Mouse (Mus musculus): ENCODE results near the gene Man1b1. TPM values are rescaled to one million over a fixed set of nuclear protein-coding genes. Genes with fewer than 3 reads are reported as not detected.

The Man1b1 gene
- polyA plus RNA-seq, 1 experiment from 2014 or later: 66.0 TPM

GRCm38 (mm10) chr2:25290816-25291130, 41.4 kb upstream of the Man1b1 start:
- peak overlapping the region; percentile 44; the same call in 1 of the 2 replicates for H3K9ac ChIP-seq
- H3K4me2 ChIP-seq (replicated peaks): peak overlapping the region; percentile 56
- H3K27ac ChIP-seq: no peak overlapping the region
- H3K36me3 ChIP-seq (replicated peaks; ENCODE audit: control insufficient read depth, insufficient read depth): peaks cover 24% of the 10 kb centered on the region
- peaks cover 21% of the 10 kb centered on the region for H3K4me1 ChIP-seq (replicated peaks; ENCODE audit: control insufficient read depth, insufficient read depth, low read length)
- H3K4me3 ChIP-seq (replicated peaks; ENCODE audit: low read length): peak overlapping the region; percentile 26
- H3K9me3 ChIP-seq (ENCODE audit: control insufficient read depth, low read length): no peaks in the 10 kb centered on the region
- WGBS: 2% methylated on average over 18 of the region's 18 CpGs
- ATAC-seq (ENCODE audit: low FRiP score) (no peak), DNase-seq (ENCODE audit: low spot score) (no peak)
- H3K27me3 ChIP-seq (ENCODE audit: control insufficient read depth, insufficient read depth, low read length): peaks cover 66% of the 10 kb centered on the region

- H3K9me3 ChIP-seq (ENCODE audit: control insufficient read depth, low read length): no peaks in the 10 kb centered on the region
- 7% methylated on average over 29 of the region's 32 CpGs for WGBS
- no peak overlapping the region for H3K27ac ChIP-seq
- peaks cover 23% of the 10 kb centered on the region for H3K36me3 ChIP-seq (replicated peaks; ENCODE audit: control insufficient read depth, insufficient read depth)
- H3K9ac ChIP-seq: peak overlapping the region; percentile 44; the same call in 1 of the 2 replicates
- no peak for DNase-seq (ENCODE audit: low spot score)
- peaks cover 70% of the 10 kb centered on the region for H3K27me3 ChIP-seq (ENCODE audit: control insufficient read depth, insufficient read depth, low read length)
- peak overlapping the region; percentile 56 for H3K4me2 ChIP-seq (replicated peaks)
- ATAC-seq (ENCODE audit: low FRiP score): 0 out of 2 replicates have a peak, but pooled peaks have one; percentile 5
- H3K4me1 ChIP-seq (replicated peaks; ENCODE audit: control insufficient read depth, insufficient read depth, low read length): peaks cover 21% of the 10 kb centered on the region
- peak overlapping the region; percentile 26 for H3K4me3 ChIP-seq (replicated peaks; ENCODE audit: low read length)
Observed at GRCm38 (mm10) chr2:25291184-25292053, 40.7 kb upstream of the Man1b1 start.

GRCm38 (mm10) chr2:25292054-25292544, 40.0 kb upstream of the Man1b1 start:
- Histone ChIP-seq H3K27ac (no peak overlapping the region), H3K27me3 (ENCODE audit: control insufficient read depth, insufficient read depth, low read length) (peaks cover 72% of the 10 kb centered on the region), H3K4me1 (replicated peaks; ENCODE audit: control insufficient read depth, insufficient read depth, low read length) (peaks cover 21% of the 10 kb centered on the region), H3K36me3 (replicated peaks; ENCODE audit: control insufficient read depth, insufficient read depth) (peaks cover 27% of the 10 kb centered on the region; the same call in 1 of the 2 replicates), H3K4me2 (replicated peaks) (peak overlapping the region; percentile 39), H3K9me3 (ENCODE audit: control insufficient read depth, low read length) (no peaks in the 10 kb centered on the region), H3K4me3 (replicated peaks; ENCODE audit: low read length) (peak overlapping the region; percentile 19), H3K9ac (no peak overlapping the region; the same call in 1 of the 2 replicates)
- peak; percentile 1; the same call in 1 of the 2 replicates for ATAC-seq (ENCODE audit: low FRiP score)
- WGBS: 3% methylated on average over 41 of the region's 43 CpGs
- no peak for DNase-seq (ENCODE audit: low spot score)

GRCm38 (mm10) chr2:25292856-25293255, 39.3 kb upstream of the Man1b1 start:
- peaks cover 21% of the 10 kb centered on the region for H3K4me1 ChIP-seq (replicated peaks; ENCODE audit: control insufficient read depth, insufficient read depth, low read length)
- peaks cover 31% of the 10 kb centered on the region for H3K36me3 ChIP-seq (replicated peaks; ENCODE audit: control insufficient read depth, insufficient read depth)
- DNase-seq (ENCODE audit: low spot score): peak; percentile 69
- no peak overlapping the region for H3K4me2 ChIP-seq (replicated peaks)
- no peak for ATAC-seq (ENCODE audit: low FRiP score)
- H3K27me3 ChIP-seq (ENCODE audit: control insufficient read depth, insufficient read depth, low read length): peaks cover 78% of the 10 kb centered on the region
- no peak overlapping the region for H3K27ac ChIP-seq
- H3K9me3 ChIP-seq (ENCODE audit: control insufficient read depth, low read length): no peaks in the 10 kb centered on the region
- 0 out of 2 replicates have a peak overlapping the region, but pooled peaks have one; percentile 19 for H3K4me3 ChIP-seq (replicated peaks; ENCODE audit: low read length)
- no peak overlapping the region for H3K9ac ChIP-seq
- WGBS: 6% methylated on average over 1 of the region's 1 CpGs

GRCm38 (mm10) chr2:25293706-25294105, 38.4 kb upstream of the Man1b1 start:
- Histone ChIP-seq H3K4me2 (replicated peaks) (no peak overlapping the region), H3K9ac (no peak overlapping the region), H3K9me3 (ENCODE audit: control insufficient read depth, low read length) (no peaks in the 10 kb centered on the region), H3K4me3 (replicated peaks; ENCODE audit: low read length) (no peak overlapping the region), H3K27ac (no peak overlapping the region), H3K4me1 (replicated peaks; ENCODE audit: control insufficient read depth, insufficient read depth, low read length) (peaks cover 21% of the 10 kb centered on the region), H3K36me3 (replicated peaks; ENCODE audit: control insufficient read depth, insufficient read depth) (peaks cover 31% of the 10 kb centered on the region), H3K27me3 (ENCODE audit: control insufficient read depth, insufficient read depth, low read length) (peaks cover 75% of the 10 kb centered on the region)
- WGBS: 71% methylated on average over 9 of the region's 9 CpGs
- no peak for ATAC-seq (ENCODE audit: low FRiP score)
- no peak for DNase-seq (ENCODE audit: low spot score)

- no peak for ATAC-seq (ENCODE audit: low FRiP score)
- Histone ChIP-seq H3K9ac (no peak overlapping the region), H3K27ac (no peak overlapping the region), H3K36me3 (replicated peaks; ENCODE audit: control insufficient read depth, insufficient read depth) (peaks cover 36% of the 10 kb centered on the region), H3K4me2 (replicated peaks) (no peak overlapping the region), H3K4me3 (replicated peaks; ENCODE audit: low read length) (no peak overlapping the region), H3K4me1 (replicated peaks; ENCODE audit: control insufficient read depth, insufficient read depth, low read length) (no peaks in the 10 kb centered on the region; the same call in 1 of the 2 replicates), H3K9me3 (ENCODE audit: control insufficient read depth, low read length) (no peaks in the 10 kb centered on the region), H3K27me3 (ENCODE audit: control insufficient read depth, insufficient read depth, low read length) (peaks cover 41% of the 10 kb centered on the region)
- no peak for DNase-seq (ENCODE audit: low spot score)
- WGBS: 81% methylated on average over 8 of the region's 8 CpGs
Observed at GRCm38 (mm10) chr2:25297093-25297492, 35.0 kb upstream of the Man1b1 start.

- Histone ChIP-seq H3K9me3 (ENCODE audit: control insufficient read depth, low read length) (no peaks in the 10 kb centered on the region), H3K27ac (no peak overlapping the region), H3K4me1 (replicated peaks; ENCODE audit: control insufficient read depth, insufficient read depth, low read length) (no peaks in the 10 kb centered on the region), H3K27me3 (ENCODE audit: control insufficient read depth, insufficient read depth, low read length) (peaks cover 36% of the 10 kb centered on the region), H3K9ac (no peak overlapping the region), H3K4me2 (replicated peaks) (no peak overlapping the region), H3K36me3 (replicated peaks; ENCODE audit: control insufficient read depth, insufficient read depth) (peaks cover 36% of the 10 kb centered on the region), H3K4me3 (replicated peaks; ENCODE audit: low read length) (no peak overlapping the region)
- ATAC-seq (ENCODE audit: low FRiP score) (no peak), DNase-seq (ENCODE audit: low spot score) (no peak)
- WGBS: 86% methylated on average over 10 of the region's 10 CpGs
Observed at GRCm38 (mm10) chr2:25298046-25298445, 34.1 kb upstream of the Man1b1 start.

- H3K9me3 ChIP-seq (ENCODE audit: control insufficient read depth, low read length): no peaks in the 10 kb centered on the region
- peaks cover 28% of the 10 kb centered on the region for H3K36me3 ChIP-seq (replicated peaks; ENCODE audit: control insufficient read depth, insufficient read depth)
- H3K27ac ChIP-seq: no peak overlapping the region
- H3K4me1 ChIP-seq (replicated peaks; ENCODE audit: control insufficient read depth, insufficient read depth, low read length): peaks cover 7% of the 10 kb centered on the region
- H3K9ac ChIP-seq: no peak overlapping the region
- no peak overlapping the region for H3K4me2 ChIP-seq (replicated peaks)
- H3K4me3 ChIP-seq (replicated peaks; ENCODE audit: low read length): no peak overlapping the region
- DNase-seq (ENCODE audit: low spot score): no peak
- peaks cover 37% of the 10 kb centered on the region for H3K27me3 ChIP-seq (ENCODE audit: control insufficient read depth, insufficient read depth, low read length)
- WGBS: 78% methylated on average over 3 of the region's 3 CpGs
- no peak for ATAC-seq (ENCODE audit: low FRiP score)
Observed at GRCm38 (mm10) chr2:25303452-25303851, 28.7 kb upstream of the Man1b1 start.

- H3K4me3 ChIP-seq (replicated peaks; ENCODE audit: low read length): peak overlapping the region; percentile 34
- WGBS: 69% methylated on average over 7 of the region's 7 CpGs
Observed at GRCm38 (mm10) chr2:25303931-25304656, 28.0 kb upstream of the Man1b1 start.

More at GRCm38 (mm10) chr2:25303931-25304656, 28.0 kb upstream of the Man1b1 start:
- H3K27ac ChIP-seq: no peak overlapping the region
- peak overlapping the region; percentile 59 for H3K4me2 ChIP-seq (replicated peaks)
- no peak overlapping the region for H3K9ac ChIP-seq
- no peak for ATAC-seq (ENCODE audit: low FRiP score)
- DNase-seq (ENCODE audit: low spot score): no peak
- H3K27me3 ChIP-seq (ENCODE audit: control insufficient read depth, insufficient read depth, low read length): peaks cover 43% of the 10 kb centered on the region
- no peaks in the 10 kb centered on the region for H3K9me3 ChIP-seq (ENCODE audit: control insufficient read depth, low read length)
- peaks cover 35% of the 10 kb centered on the region for H3K36me3 ChIP-seq (replicated peaks; ENCODE audit: control insufficient read depth, insufficient read depth)
- H3K4me1 ChIP-seq (replicated peaks; ENCODE audit: control insufficient read depth, insufficient read depth, low read length): peaks cover 7% of the 10 kb centered on the region

Measured in hindbrain, embryonic 14.5 days (tissue).